21 mouse cellular contexts compared by ENCODE assay signal in the genomic region with DNA sequence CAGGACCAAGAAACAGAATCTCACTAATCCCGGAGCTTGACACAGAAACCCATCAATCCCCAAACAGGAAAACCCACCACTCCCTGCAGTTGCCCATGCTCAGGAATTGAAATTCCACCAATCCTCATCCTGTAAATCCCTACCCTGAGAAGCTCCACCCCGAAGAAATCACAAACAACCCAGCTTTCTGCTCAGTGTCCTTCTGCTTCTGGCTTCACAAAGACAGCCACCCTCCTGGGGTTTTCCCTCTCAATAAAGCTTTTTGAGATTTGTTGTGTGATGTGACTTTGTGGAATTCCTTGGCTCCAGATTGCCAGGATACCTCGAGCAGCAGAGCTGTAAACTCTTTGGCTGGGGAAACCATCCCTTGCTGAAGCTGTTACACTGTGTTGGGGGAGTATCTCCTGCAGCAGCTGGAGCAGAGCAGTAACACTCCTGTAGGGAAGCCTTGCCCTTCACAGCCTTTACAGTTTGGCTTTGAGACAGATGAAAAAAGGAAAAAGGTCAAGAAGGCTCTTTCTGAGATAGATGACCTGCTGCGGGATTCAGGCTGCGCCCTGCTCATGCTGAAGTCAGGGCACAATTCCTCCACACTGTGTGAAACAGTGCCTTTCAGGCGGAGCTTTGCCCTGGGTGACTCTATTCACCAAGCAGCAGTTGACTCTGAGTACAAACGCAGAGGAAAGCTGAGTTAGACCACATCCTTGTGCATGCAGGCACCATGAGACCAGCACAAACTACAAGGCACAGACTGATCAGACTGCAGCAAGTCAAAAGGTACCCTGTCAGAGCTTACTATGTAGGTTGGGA.
DNase-seq lines count a peak whose midpoint lies in the region; ATAC-seq and TF ChIP-seq lines count a peak whose summit lies in the region.
"Had no signal": no experiment of that assay in that cellular context is flagged by ENCODE, and none has a peak within 500 bp of the region (broad histone marks: within the 10 kb centered on the region; RNA-seq: fewer than 3 reads in every experiment).

No protein-coding gene starts in this region.

- no peak for TF ChIP-seq EP300 in stomach, postnatal 0 days (optimal IDR thresholded peaks at IDR 0.05)

- DNase-seq in hindbrain, embryonic 11.5 days (ENCODE audit: low spot score): no peak
- peak; percentile 15 for DNase-seq in limb, embryonic 10.5 days (ENCODE audit: low spot score)
- DNase-seq in skeletal muscle tissue, adult 2 months (ENCODE audit: low read depth, low spot score): peak; percentile 9
- DNase-seq in stomach, postnatal 0 days (ENCODE audit: low spot score): no peak
- DNase-seq: B cell, adult 2 months; cerebellum, adult 9-10 months; gastrocnemius, postnatal 25 days; kidney, postnatal 4 days; layer of hippocampus, adult 9-11 months; liver, embryonic 13.5 days; retina, postnatal 1 day had no signal

- H3K27me3 ChIP-seq in hindbrain, embryonic 13.5 days: no peaks in the 10 kb centered on the region
- H3K27me3 ChIP-seq in hindbrain, embryonic 11.5 days (ENCODE audit: control insufficient read depth, insufficient read depth, low read length): no peaks in the 10 kb centered on the region
- H3K27me3 ChIP-seq in midbrain, embryonic 16.5 days (ENCODE audit: control insufficient read depth, insufficient read depth, low read depth, low read length): no peaks in the 10 kb centered on the region
- H3K27me3 ChIP-seq in midbrain, embryonic 13.5 days: no peaks in the 10 kb centered on the region
- H3K27me3 ChIP-seq in limb, embryonic 10.5 days (ENCODE audit: low read depth, poor library complexity, severe bottlenecking): no peaks in the 10 kb centered on the region
- H3K27me3 ChIP-seq in stomach, postnatal 0 days (ENCODE audit: control insufficient read depth, insufficient read depth, low read length): no peaks in the 10 kb centered on the region
- H3K27me3 ChIP-seq: forebrain, embryonic 13.5 days; heart, embryonic 15.5 days; kidney, embryonic 15.5 days; limb, embryonic 13.5 days; liver, embryonic 13.5 days had no signal

- 37% methylated on average over 7 of the region's 7 CpGs for WGBS in hindbrain, embryonic 13.5 days
- WGBS in hindbrain, embryonic 11.5 days: 41% methylated on average over 7 of the region's 7 CpGs
- WGBS in midbrain, embryonic 16.5 days: 31% methylated on average over 7 of the region's 7 CpGs
- 35% methylated on average over 7 of the region's 7 CpGs for WGBS in midbrain, embryonic 13.5 days
- WGBS in limb, embryonic 10.5 days: 60% methylated on average over 7 of the region's 7 CpGs
- 52% methylated on average over 7 of the region's 7 CpGs for WGBS in stomach, postnatal 0 days

- H3K9ac ChIP-seq in hindbrain, embryonic 13.5 days: no peak overlapping the region
- H3K9ac ChIP-seq in hindbrain, embryonic 11.5 days (ENCODE audit: low read depth, low read length): no peak overlapping the region
- no peak overlapping the region for H3K9ac ChIP-seq in midbrain, embryonic 16.5 days (ENCODE audit: low read depth, low read length)
- H3K9ac ChIP-seq in midbrain, embryonic 13.5 days (replicated peaks): no peak overlapping the region
- H3K9ac ChIP-seq in stomach, postnatal 0 days (ENCODE audit: low read length): no peak overlapping the region
- H3K9ac ChIP-seq: forebrain, embryonic 13.5 days; heart, embryonic 15.5 days; kidney, embryonic 15.5 days; limb, embryonic 13.5 days; liver, embryonic 13.5 days had no signal

- 0 out of 2 replicates have a peak, but pooled peaks cover 5% of the 10 kb centered on the region for H3K4me1 ChIP-seq in hindbrain, embryonic 13.5 days (replicated peaks)
- no peaks in the 10 kb centered on the region for H3K4me1 ChIP-seq in hindbrain, embryonic 11.5 days (replicated peaks; ENCODE audit: control insufficient read depth, insufficient read depth, low read length)
- peaks cover 4% of the 10 kb centered on the region; the same call in 1 of the 2 replicates for H3K4me1 ChIP-seq in midbrain, embryonic 16.5 days (ENCODE audit: control insufficient read depth, insufficient read depth, low read length)
- 0 out of 2 replicates have a peak, but pooled peaks cover 5% of the 10 kb centered on the region for H3K4me1 ChIP-seq in midbrain, embryonic 13.5 days (replicated peaks)
- H3K4me1 ChIP-seq in limb, embryonic 10.5 days: no peaks in the 10 kb centered on the region
- H3K4me1 ChIP-seq in stomach, postnatal 0 days (replicated peaks; ENCODE audit: control insufficient read depth, insufficient read depth): no peaks in the 10 kb centered on the region
- H3K4me1 ChIP-seq: forebrain, embryonic 13.5 days; heart, embryonic 15.5 days; limb, embryonic 13.5 days; liver, embryonic 13.5 days had no signal

- no peaks in the 10 kb centered on the region for H3K36me3 ChIP-seq in hindbrain, embryonic 13.5 days
- no peaks in the 10 kb centered on the region for H3K36me3 ChIP-seq in hindbrain, embryonic 11.5 days (ENCODE audit: control insufficient read depth, insufficient read depth, low read length)
- no peaks in the 10 kb centered on the region for H3K36me3 ChIP-seq in midbrain, embryonic 16.5 days (ENCODE audit: control insufficient read depth, insufficient read depth, low read length)
- H3K36me3 ChIP-seq in midbrain, embryonic 13.5 days: no peaks in the 10 kb centered on the region
- H3K36me3 ChIP-seq in limb, embryonic 10.5 days: no peaks in the 10 kb centered on the region
- H3K36me3 ChIP-seq in stomach, postnatal 0 days (ENCODE audit: control insufficient read depth, insufficient read depth, low read length): no peaks in the 10 kb centered on the region
- H3K36me3 ChIP-seq: heart, embryonic 15.5 days; kidney, embryonic 15.5 days; limb, embryonic 13.5 days; liver, embryonic 13.5 days had no signal

- H3K4me2 ChIP-seq in hindbrain, embryonic 13.5 days: no peak overlapping the region
- H3K4me2 ChIP-seq in hindbrain, embryonic 11.5 days (replicated peaks; ENCODE audit: low read depth, low read length): no peak overlapping the region
- no peak overlapping the region for H3K4me2 ChIP-seq in midbrain, embryonic 16.5 days (ENCODE audit: low read length)
- H3K4me2 ChIP-seq in midbrain, embryonic 13.5 days (replicated peaks): no peak overlapping the region
- no peak overlapping the region for H3K4me2 ChIP-seq in stomach, postnatal 0 days (replicated peaks; ENCODE audit: low read depth)
- H3K4me2 ChIP-seq: forebrain, embryonic 13.5 days; heart, embryonic 15.5 days; kidney, embryonic 15.5 days; limb, embryonic 13.5 days; liver, embryonic 13.5 days had no signal

- no peaks in the 10 kb centered on the region for H3K9me3 ChIP-seq in hindbrain, embryonic 13.5 days
- no peaks in the 10 kb centered on the region for H3K9me3 ChIP-seq in hindbrain, embryonic 11.5 days (ENCODE audit: control insufficient read depth, low read length)
- H3K9me3 ChIP-seq in midbrain, embryonic 16.5 days (replicated peaks; ENCODE audit: control insufficient read depth, low read length, poor library complexity, severe bottlenecking): no peaks in the 10 kb centered on the region
- no peaks in the 10 kb centered on the region for H3K9me3 ChIP-seq in midbrain, embryonic 13.5 days
- H3K9me3 ChIP-seq in limb, embryonic 10.5 days (replicated peaks): no peaks in the 10 kb centered on the region
- no peaks in the 10 kb centered on the region for H3K9me3 ChIP-seq in stomach, postnatal 0 days (ENCODE audit: control insufficient read depth, low read length)
- H3K9me3 ChIP-seq: forebrain, embryonic 13.5 days; heart, embryonic 15.5 days; kidney, embryonic 15.5 days; limb, embryonic 13.5 days; liver, embryonic 13.5 days had no signal

- ATAC-seq in hindbrain, embryonic 13.5 days (ENCODE audit: low FRiP score): peak; percentile 68; the same call in 1 of the 2 replicates
- no peak for ATAC-seq in hindbrain, embryonic 11.5 days (ENCODE audit: low FRiP score)
- ATAC-seq in midbrain, embryonic 16.5 days: peak; percentile 58; the same call in 1 of the 2 replicates
- no peak for ATAC-seq in midbrain, embryonic 13.5 days
- ATAC-seq in stomach, postnatal 0 days (ENCODE audit: low FRiP score, low TSS enrichment): no peak
- no peak for ATAC-seq in megakaryocyte, adult 5-6 weeks (ENCODE audit: poor library complexity, severe bottlenecking)
- ATAC-seq: forebrain, embryonic 13.5 days; intestine, postnatal 0 days had no signal

- H3K4me3 ChIP-seq in hindbrain, embryonic 13.5 days: no peak overlapping the region
- H3K4me3 ChIP-seq in hindbrain, embryonic 11.5 days (ENCODE audit: low read depth, low read length): no peak overlapping the region
- H3K4me3 ChIP-seq in midbrain, embryonic 16.5 days (ENCODE audit: low read depth, low read length): no peak overlapping the region
- no peak overlapping the region for H3K4me3 ChIP-seq in midbrain, embryonic 13.5 days (replicated peaks)
- no peak overlapping the region for H3K4me3 ChIP-seq in limb, embryonic 10.5 days
- H3K4me3 ChIP-seq in stomach, postnatal 0 days (ENCODE audit: low read depth, low read length): no peak overlapping the region
- H3K4me3 ChIP-seq: forebrain, embryonic 13.5 days; heart, embryonic 15.5 days; kidney, embryonic 15.5 days; left cerebral cortex, adult 2 months; limb, embryonic 13.5 days; liver, embryonic 13.5 days had no signal

- H3K27ac ChIP-seq in hindbrain, embryonic 13.5 days: no peak overlapping the region
- no peak overlapping the region for H3K27ac ChIP-seq in hindbrain, embryonic 11.5 days (ENCODE audit: low read depth, low read length)
- H3K27ac ChIP-seq in midbrain, embryonic 16.5 days (ENCODE audit: low read length): no peak overlapping the region
- no peak overlapping the region for H3K27ac ChIP-seq in midbrain, embryonic 13.5 days
- H3K27ac ChIP-seq in limb, embryonic 10.5 days: no peak overlapping the region
- H3K27ac ChIP-seq in stomach, postnatal 0 days (replicated peaks): no peak overlapping the region
- H3K27ac ChIP-seq: forebrain, embryonic 13.5 days; heart, embryonic 15.5 days; kidney, embryonic 15.5 days; left cerebral cortex, adult 2 months; limb, embryonic 13.5 days; liver, embryonic 13.5 days had no signal

- no peak for TF ChIP-seq CTCF in stomach, postnatal 0 days (IDR thresholded peaks at IDR 0.05; ENCODE audit: low read depth)

Comparison
In these comparisons a context has a peak if more than half of its experiments do, and no peak if none do; other contexts are left out.
1. ATAC-seq: peak in hindbrain, embryonic 13.5 days (single experiment) and midbrain, embryonic 16.5 days (single experiment); none in hindbrain, embryonic 11.5 days (single experiment), midbrain, embryonic 13.5 days (single experiment), stomach, postnatal 0 days (single experiment) and megakaryocyte, adult 5-6 weeks (single experiment).
2. DNase-seq: peak in limb, embryonic 10.5 days (single experiment) and skeletal muscle tissue, adult 2 months (single experiment); none in hindbrain, embryonic 11.5 days (single experiment) and stomach, postnatal 0 days (single experiment).